Mouse (Mus musculus): Measurements from ENCODE around the gene D630045J12Rik. TPM values are rescaled to one million over a fixed set of nuclear protein-coding genes. Genes with fewer than 3 reads are reported as not detected.

D630045J12Rik gene
- polyA plus RNA-seq, 2 experiments, result 0.10 to 0.31 TPM

- WGBS (ENCODE audit: insufficient replicate concordance), result 59% methylated on average over 4 of the region's 4 CpGs
- DNase-seq (ENCODE audit: low read depth in 3 of 3, low spot score in 3 of 3), result no peak
- TF ChIP-seq EP300 (IDR thresholded peaks at IDR 0.05; ENCODE audit: low read depth) (no peak), CTCF (IDR thresholded peaks at IDR 0.05; ENCODE audit: low read depth) (no peak)
- H3K4me3 ChIP-seq (ENCODE audit: insufficient read depth in 1 of 2, low read depth in 2 of 2, low read length in 2 of 2), result no peak overlapping the region
- no peaks in the 10 kb centered on the region for H3K36me3 ChIP-seq (replicated peaks; ENCODE audit: control insufficient read depth, insufficient read depth, low read depth)
- H3K4me2 ChIP-seq (ENCODE audit: low read depth), result no peak overlapping the region
- H3K9me3 ChIP-seq (ENCODE audit: control insufficient read depth, low read length), result no peaks in the 10 kb centered on the region
- H3K27ac ChIP-seq, result no peak overlapping the region
- H3K9ac ChIP-seq (replicated peaks), result no peak overlapping the region
- H3K4me1 ChIP-seq (replicated peaks; ENCODE audit: control insufficient read depth in 2 of 2, insufficient read depth in 2 of 2, low read length in 1 of 2), result no peaks in the 10 kb centered on the region
- ATAC-seq (ENCODE audit: insufficient read depth), result no peak
- H3K27me3 ChIP-seq (ENCODE audit: control insufficient read depth, insufficient read depth, low read length), result no peaks in the 10 kb centered on the region
Measured at GRCm38 (mm10) chr6:38131801-38132231, 122.0 kb downstream of the D630045J12Rik start.

- H3K9ac ChIP-seq (replicated peaks), result no peak overlapping the region
- H3K27me3 ChIP-seq (ENCODE audit: control insufficient read depth, insufficient read depth, low read length), result no peaks in the 10 kb centered on the region
- WGBS (ENCODE audit: insufficient replicate concordance), result 76% methylated on average over 5 of the region's 5 CpGs
- ATAC-seq (ENCODE audit: insufficient read depth) (no peak), DNase-seq (ENCODE audit: low read depth in 3 of 3, low spot score in 3 of 3) (no peak)
- H3K9me3 ChIP-seq (ENCODE audit: control insufficient read depth, low read length), result no peaks in the 10 kb centered on the region
- no peak overlapping the region for H3K4me3 ChIP-seq (ENCODE audit: insufficient read depth in 1 of 2, low read depth in 2 of 2, low read length in 2 of 2)
- TF ChIP-seq CTCF (IDR thresholded peaks at IDR 0.05; ENCODE audit: low read depth) (peak; percentile 42; the same call in 1 of the 2 replicates), EP300 (IDR thresholded peaks at IDR 0.05; ENCODE audit: low read depth) (no peak)
- no peak overlapping the region for H3K4me2 ChIP-seq (ENCODE audit: low read depth)
- no peak overlapping the region for H3K27ac ChIP-seq
- H3K4me1 ChIP-seq (replicated peaks; ENCODE audit: control insufficient read depth in 2 of 2, insufficient read depth in 2 of 2, low read length in 1 of 2), result no peaks in the 10 kb centered on the region
- H3K36me3 ChIP-seq (replicated peaks; ENCODE audit: control insufficient read depth, insufficient read depth, low read depth), result no peaks in the 10 kb centered on the region
Measured at GRCm38 (mm10) chr6:38129883-38130282, 123.9 kb downstream of the D630045J12Rik start.

- ATAC-seq (ENCODE audit: insufficient read depth) (no peak), DNase-seq (ENCODE audit: low read depth in 3 of 3, low spot score in 3 of 3) (no peak)
- Histone ChIP-seq H3K4me1 (replicated peaks; ENCODE audit: control insufficient read depth in 2 of 2, insufficient read depth in 2 of 2, low read length in 1 of 2) (no peaks in the 10 kb centered on the region), H3K27ac (no peak overlapping the region), H3K9ac (replicated peaks) (no peak overlapping the region), H3K4me3 (ENCODE audit: insufficient read depth in 1 of 2, low read depth in 2 of 2, low read length in 2 of 2) (no peak overlapping the region), H3K9me3 (ENCODE audit: control insufficient read depth, low read length) (no peaks in the 10 kb centered on the region), H3K36me3 (replicated peaks; ENCODE audit: control insufficient read depth, insufficient read depth, low read depth) (no peaks in the 10 kb centered on the region), H3K4me2 (ENCODE audit: low read depth) (no peak overlapping the region), H3K27me3 (ENCODE audit: control insufficient read depth, insufficient read depth, low read length) (no peaks in the 10 kb centered on the region)
- no peak for TF ChIP-seq EP300 (IDR thresholded peaks at IDR 0.05; ENCODE audit: low read depth)
- no peak for TF ChIP-seq CTCF (IDR thresholded peaks at IDR 0.05; ENCODE audit: low read depth)
- WGBS (ENCODE audit: insufficient replicate concordance), result 71% methylated on average over 14 of the region's 14 CpGs
Measured at GRCm38 (mm10) chr6:38128115-38128514, 125.7 kb downstream of the D630045J12Rik start.

- H3K4me1 ChIP-seq (replicated peaks; ENCODE audit: control insufficient read depth in 2 of 2, insufficient read depth in 2 of 2, low read length in 1 of 2), result peaks cover 0 to 2% of the 10 kb centered on the region in 2 experiments; a peak in 1 of 4 replicates
- DNase-seq (ENCODE audit: low read depth in 3 of 3, low spot score in 3 of 3) (no peak), ATAC-seq (ENCODE audit: insufficient read depth) (no peak)
- H3K27ac ChIP-seq, result no peak overlapping the region
- H3K4me2 ChIP-seq (ENCODE audit: low read depth), result no peak overlapping the region
- H3K9ac ChIP-seq (replicated peaks), result no peak overlapping the region
- no peaks in the 10 kb centered on the region for H3K9me3 ChIP-seq (ENCODE audit: control insufficient read depth, low read length)
- H3K4me3 ChIP-seq (ENCODE audit: insufficient read depth in 1 of 2, low read depth in 2 of 2, low read length in 2 of 2), result no peak overlapping the region
- H3K27me3 ChIP-seq (ENCODE audit: control insufficient read depth, insufficient read depth, low read length), result no peaks in the 10 kb centered on the region
- 61% methylated on average over 3 of the region's 3 CpGs for WGBS (ENCODE audit: insufficient replicate concordance)
- H3K36me3 ChIP-seq (replicated peaks; ENCODE audit: control insufficient read depth, insufficient read depth, low read depth), result no peaks in the 10 kb centered on the region
- TF ChIP-seq CTCF (IDR thresholded peaks at IDR 0.05; ENCODE audit: low read depth) (no peak), EP300 (IDR thresholded peaks at IDR 0.05; ENCODE audit: low read depth) (no peak)
Measured at GRCm38 (mm10) chr6:38125462-38125861, 128.3 kb downstream of the D630045J12Rik start.

GRCm38 (mm10) chr6:38124882-38125281 lies 128.9 kb downstream of the D630045J12Rik start:
- ATAC-seq (ENCODE audit: insufficient read depth) (no peak), DNase-seq (ENCODE audit: low read depth in 3 of 3, low spot score in 3 of 3) (no peak)
- Histone ChIP-seq H3K27me3 (ENCODE audit: control insufficient read depth, insufficient read depth, low read length) (no peaks in the 10 kb centered on the region), H3K4me2 (ENCODE audit: low read depth) (no peak overlapping the region), H3K4me3 (ENCODE audit: insufficient read depth in 1 of 2, low read depth in 2 of 2, low read length in 2 of 2) (no peak overlapping the region), H3K27ac (no peak overlapping the region), H3K9me3 (ENCODE audit: control insufficient read depth, low read length) (no peaks in the 10 kb centered on the region), H3K36me3 (replicated peaks; ENCODE audit: control insufficient read depth, insufficient read depth, low read depth) (no peaks in the 10 kb centered on the region), H3K9ac (replicated peaks) (no peak overlapping the region), H3K4me1 (replicated peaks; ENCODE audit: control insufficient read depth in 2 of 2, insufficient read depth in 2 of 2, low read length in 1 of 2) (peaks cover 0 to 2% of the 10 kb centered on the region in 2 experiments; a peak in 1 of 4 replicates)
- WGBS (ENCODE audit: insufficient replicate concordance), result 75% methylated on average over 5 of the region's 5 CpGs
- TF ChIP-seq CTCF (IDR thresholded peaks at IDR 0.05; ENCODE audit: low read depth), result no peak
